Mouse (Mus musculus): ENCODE results near the gene Eomes.

DNA sequence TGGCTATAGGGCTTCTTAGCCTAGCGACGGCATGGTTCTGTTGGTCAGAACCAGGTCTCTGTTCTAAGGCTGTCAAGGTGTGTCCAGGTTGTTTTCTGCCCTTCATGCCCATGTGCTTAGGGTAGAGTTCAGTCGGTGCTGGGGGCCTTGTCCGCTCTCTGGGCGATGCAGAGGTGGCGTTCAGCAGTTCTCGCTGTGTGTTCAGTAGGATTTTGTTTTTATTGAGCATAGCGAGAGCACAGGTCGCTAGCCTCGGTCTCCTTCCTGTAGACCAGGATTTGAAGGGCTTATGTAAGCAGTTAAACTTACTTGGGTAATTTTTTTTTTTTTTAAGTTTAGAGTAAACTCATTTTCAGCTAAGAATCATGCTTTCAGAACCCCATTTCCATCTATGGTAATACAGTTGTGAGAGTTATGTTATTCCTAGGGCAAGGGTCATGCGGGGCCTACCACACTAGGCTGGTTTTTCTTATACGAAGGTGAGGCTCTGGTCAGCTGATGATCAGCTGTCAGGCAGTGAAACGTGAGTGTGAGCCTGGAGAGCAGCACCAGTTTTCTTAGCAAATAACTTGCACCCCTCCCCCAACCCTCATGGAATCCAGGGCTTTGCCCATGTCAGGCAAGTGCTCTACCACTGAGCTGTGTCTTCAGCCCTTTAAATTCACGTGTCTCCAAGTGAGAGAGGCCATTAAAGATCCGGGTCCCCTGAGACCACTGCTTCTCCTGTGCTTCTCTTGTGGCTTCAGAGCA is 33.1 kb downstream of the Eomes start:
- TF ChIP-seq POLR2A (IDR thresholded peaks at IDR 0.05; ENCODE audit: control insufficient read depth, low read depth, low read length), result no peak
- TF ChIP-seq CTCF (IDR thresholded peaks at IDR 0.05; ENCODE audit: control insufficient read depth, insufficient read depth, insufficient replicate concordance, low read depth, low read length), result no peak
